Mouse (Mus musculus) embryo, embryonic 9.5 days (tissue): ENCODE data around the gene Tekt2.

Experiments used
- DNase-seq: peaks from one replicate; pipeline ENCODE4 v3.0.0-alpha.2; 2017; ENCODE audit errors: extremely low spot score

Gene Tekt2

DNA sequence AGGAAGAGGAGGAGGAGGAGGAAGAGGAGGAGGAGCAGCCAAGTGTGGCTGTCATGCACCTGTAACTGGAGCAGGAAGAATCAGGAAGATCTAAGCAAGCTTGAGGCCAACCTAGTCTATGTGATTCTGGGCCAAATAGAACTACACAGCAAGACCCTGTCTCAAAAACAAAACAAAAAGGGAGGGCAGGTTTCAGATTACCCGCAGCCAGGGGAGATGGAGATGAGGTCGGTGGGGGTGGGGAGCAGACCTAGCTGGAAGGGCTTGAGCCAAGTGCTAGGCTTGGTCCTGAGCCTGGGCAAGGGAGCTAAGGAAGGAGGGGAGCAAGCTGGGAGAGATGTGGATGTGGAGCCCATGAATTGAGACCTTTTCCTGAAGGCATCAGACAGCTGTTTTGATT lies 18.7 kb downstream of the Tekt2 start:
- no peak for DNase-seq

DNA sequence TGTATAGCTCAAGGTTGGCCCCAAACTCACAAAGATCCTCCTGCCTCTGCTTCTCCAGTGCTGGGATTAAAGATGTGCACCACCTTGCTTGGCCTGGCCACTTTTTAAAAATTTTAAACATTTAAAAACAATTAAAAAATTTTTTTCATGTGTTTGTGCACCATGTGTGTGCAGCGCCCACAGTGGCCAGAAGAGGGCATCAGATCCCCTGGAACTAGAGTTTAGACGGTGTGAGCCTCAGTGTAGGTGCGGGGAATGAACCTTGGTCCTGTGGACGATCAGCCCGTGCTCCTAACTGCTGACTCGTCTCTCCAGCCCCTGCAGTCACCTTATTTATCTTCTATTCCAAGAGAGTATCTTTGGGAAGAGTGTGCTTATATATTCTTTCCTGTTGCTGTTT lies 19.4 kb downstream of the Tekt2 start:
- DNase-seq = no peak

DNA sequence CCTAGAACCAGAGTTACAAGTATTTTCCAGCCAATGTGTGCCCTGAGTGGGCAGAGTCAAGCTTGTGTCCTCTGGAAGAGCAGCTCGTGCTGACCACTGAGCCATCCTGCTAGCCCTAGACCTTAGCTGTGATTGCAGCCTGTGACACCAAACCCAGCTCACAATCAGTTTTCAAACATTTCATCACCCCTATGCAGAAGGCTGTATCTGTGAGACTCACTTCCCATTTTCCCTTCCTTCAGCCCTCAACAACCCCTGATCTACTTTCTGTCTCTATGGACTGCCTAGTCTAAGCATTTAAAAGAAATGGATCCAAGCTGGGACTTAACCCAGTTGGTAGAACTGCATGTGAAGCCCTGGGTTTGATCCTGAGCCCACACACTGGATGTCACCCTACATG lies 20.1 kb downstream of the Tekt2 start:
- no peak for DNase-seq

DNA sequence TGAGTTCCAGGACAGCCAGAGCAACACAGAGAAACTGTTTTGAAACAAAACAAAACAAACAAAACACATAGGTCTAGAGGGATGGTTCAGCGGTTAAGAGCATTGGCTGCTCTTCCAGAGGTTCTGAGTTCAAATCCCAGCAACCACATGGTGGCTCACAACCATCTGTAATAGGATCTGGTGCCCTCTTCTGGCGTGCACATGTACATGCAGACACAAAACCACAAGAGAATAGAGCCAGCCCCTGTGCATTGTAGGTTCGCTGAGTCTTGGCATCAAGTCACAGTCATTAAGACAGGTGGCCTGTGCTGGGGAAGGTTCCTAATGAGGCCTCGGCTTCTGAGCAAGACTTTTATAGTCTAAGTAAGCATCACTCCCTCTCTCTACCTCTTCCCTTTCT lies 21.6 kb downstream of the Tekt2 start:
- no peak for DNase-seq

DNA sequence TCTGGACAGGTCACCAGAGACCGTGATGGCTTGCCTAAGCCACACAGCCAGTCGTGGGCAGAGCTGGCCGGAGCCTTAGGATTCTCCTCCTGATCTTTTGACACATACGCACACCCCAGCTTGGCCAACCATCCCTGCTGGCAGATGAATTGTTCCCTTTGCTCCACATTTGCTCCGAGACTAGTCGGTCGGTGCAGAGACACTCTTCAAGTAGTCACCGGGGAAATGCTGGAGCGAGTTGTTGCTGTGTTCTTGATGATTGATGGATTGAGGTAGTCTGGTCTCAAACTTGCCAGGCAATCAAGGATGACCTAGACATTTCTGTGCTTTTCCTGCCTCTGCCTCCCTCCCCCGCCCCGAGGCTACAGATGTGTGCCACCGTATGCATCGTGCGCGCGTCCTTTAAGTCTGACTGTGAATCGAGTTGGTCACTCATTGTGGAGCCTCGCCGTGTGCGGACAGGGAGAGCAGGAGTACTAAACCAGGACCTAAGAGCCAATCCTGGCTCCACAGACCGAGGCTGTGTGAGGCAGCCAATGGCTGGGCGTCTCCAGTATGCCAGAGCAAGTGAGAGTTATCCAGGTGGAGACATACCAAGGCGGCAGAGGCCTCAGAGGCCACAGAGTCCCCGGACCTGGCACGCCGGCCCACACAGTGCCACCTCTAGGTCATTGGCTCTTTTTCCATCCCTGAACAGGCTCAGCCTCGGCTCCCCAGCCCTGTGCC lies 23.7 kb downstream of the Tekt2 start:
- DNase-seq = peak; percentile 27

DNA sequence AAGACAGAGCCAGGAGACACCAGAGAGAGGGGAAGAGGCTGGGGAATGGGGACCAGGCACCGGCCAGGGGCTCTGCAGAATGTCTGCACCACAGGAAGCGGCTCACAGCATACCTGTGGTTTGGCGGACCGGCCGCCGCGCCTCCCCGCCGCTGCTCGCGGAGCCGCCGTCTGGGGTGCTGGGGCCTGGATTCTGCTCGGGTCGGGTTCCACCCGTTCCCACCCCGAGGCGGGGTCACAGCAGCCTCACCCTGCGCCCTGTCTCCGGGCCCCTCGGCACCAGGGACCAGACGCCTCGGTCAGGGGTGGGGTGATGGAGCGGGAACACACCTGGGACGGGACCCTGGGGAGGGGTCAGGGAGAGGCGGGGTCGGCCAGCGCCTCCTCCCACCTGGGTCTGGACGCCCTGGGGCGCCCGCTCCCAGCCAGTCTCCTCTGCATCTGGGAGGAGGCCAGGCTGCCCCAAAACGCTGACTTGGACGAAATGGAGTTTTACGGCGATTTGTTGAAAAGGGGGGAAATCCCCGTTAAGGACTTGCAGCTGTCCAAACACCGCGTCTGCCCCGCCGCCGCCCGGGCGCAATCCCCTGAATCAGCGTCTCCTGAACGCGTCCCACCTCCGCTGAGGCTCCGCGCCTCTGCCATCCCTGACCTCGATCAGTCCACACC lies 24.4 kb downstream of the Tekt2 start:
- DNase-seq = peak; percentile 47

DNA sequence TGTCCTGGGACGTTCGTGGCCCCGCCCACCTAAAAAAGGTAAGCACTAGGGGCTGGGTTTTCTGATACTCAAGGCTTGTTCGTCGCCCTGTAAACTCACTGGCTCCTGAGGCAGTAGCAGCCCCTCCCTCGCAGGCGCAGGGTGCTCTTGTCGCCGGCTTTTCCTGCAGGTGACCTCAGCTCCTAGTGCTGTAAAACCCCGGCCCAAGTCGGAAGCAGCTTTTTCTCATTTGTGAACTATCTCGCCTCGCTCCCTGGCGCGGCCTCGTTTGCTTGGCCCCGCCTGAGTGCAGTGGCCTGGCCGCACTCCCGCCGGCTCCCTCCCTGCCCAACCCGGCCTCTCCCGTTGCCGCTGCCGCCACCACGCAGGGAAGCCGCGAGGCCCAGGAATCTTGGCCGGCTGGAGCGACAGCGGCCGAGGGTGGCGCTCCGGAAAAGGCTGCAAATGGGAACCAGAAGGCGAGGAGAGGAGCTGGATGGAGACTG lies 28.8 kb downstream of the Tekt2 start:
- DNase-seq = peak; percentile 67

DNA sequence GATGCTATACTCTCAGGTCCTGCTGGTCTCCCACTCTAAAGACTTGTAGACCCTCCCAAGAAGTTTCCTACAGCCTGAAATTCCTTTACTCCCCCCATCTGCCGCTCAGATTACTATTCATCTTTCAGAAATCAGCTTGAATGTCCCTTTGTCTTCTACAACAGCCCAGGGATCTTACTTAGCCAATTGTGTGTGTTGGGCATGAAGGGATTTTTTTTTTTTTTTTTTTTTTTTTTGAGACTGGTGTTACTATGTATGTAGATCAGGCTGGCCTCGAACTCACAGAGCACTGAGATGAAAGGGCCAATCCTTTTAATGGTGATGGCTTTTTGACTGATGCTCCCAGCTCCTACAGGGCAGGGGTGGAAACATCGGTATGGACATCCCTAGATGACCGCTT lies 29.6 kb downstream of the Tekt2 start:
- DNase-seq = no peak

DNA sequence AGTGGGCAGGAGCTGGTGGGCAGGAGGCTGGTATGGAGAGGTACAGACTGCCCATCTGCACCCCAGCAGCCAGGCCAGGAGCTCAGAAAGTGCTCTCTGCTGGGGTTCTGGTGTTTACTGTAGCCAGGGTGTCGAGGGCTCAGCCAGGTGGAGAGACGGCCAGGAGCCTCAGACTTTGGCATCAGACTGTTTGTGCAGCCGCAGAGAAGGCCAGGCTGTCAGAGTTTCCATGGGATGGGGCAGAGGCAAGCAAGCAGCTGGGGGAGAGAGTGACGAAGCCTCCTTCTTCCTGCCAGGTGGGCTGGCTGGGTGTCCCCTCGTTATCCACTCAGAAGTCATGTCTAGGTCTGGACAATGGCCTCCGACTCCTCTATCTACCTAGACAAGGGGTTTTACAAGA lies 30.3 kb downstream of the Tekt2 start:
- DNase-seq = no peak

DNA sequence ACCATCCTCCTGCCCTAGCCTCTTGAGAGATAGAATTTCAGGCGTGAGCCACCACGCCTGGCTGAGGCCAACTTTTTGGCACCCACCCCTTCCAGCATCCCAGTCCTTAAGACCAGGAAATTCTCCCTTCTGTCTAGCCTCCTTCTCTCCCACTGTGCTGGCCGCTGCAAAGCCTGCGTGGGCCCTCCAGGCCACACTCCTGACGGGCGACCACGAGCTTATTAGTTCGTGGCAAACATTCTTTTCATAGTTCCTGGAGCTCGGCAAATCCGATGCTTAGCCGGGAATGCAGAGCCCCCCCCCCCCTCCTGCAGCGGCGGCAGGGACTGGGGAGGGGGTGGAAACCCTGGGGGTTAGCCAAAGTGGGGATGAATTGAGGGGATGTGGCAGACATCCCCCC lies 34.3 kb downstream of the Tekt2 start:
- DNase-seq = no peak

DNA sequence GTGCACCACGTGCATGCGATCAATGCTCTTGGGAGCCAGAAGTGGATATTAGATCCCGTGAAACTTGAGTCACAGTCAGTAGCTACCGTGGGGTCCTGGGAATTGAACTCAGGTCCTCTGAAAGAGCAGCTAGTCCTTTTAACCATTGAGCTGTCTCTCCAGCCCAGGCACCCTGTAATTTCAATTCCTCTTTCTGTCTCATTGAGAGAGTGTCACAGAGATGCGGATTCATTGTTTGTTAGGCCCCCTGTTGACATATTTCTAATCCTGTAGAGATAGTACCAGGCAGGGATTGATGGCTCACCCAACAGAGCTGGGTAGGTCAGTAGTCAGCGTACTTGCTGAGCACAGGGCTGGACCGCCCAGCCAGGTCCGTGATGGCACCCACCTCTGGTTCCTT lies 35.2 kb downstream of the Tekt2 start:
- DNase-seq = no peak

DNA sequence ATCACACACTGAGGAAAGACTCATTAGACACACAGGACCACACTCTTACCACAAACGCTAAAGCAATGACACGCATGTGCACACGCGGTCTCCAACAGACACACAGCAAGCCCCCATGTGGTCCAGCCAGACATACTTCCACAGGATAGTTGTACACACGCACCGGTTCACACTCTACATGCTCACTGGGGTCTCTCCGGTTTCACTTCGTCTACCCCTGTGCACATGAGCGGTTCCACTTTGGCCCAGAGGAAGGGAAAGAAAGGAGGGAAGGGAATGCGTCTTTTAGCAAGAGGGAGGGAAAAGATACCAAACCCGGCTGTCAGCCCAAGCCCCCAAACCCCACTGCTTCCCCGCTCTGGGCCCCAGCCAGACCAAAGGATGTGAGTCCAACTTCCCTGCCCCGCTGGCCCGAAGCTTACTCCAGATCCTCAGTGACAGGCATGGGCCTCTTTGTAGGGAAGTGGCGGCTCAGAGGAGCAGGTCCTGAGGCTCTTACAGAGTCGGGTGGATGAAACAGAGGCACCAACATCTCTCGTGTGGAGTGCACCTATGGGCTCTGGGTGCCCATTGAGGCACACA lies 37.3 kb downstream of the Tekt2 start:
- DNase-seq = no peak

DNA sequence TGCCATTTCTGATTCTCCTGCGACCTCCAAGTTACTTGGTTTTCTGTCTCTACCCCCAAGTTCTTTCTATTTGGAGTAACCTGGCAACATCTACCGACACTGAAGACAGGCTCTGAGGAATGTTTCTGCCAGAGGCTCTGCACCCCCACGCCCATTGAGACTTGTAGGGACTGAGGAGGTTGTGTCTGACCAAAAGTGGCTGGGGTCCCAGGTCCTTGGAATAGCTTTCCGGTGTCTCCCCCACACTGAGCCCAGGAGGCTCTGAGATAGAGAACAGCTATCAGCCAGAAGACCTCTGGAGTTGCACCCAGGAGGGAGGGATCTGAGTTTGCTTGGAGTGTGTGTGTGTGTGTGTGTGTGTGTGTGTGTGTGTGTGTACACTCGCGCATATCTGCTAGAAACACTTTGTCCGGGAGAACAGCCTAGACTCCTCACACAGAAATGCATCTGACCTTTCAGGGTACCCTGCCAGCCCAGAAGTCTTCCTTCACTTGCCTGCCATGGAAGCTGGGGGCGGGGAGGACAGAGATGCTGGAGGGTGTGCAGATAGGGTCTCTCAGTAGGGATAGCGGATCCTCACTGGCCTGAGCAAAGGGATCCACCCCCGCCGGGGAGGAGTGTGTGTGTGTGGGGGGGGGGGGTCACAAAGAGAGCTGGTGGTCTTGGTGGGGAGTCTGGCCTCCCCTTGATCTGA lies 38.0 kb downstream of the Tekt2 start:
- DNase-seq = no peak

DNA sequence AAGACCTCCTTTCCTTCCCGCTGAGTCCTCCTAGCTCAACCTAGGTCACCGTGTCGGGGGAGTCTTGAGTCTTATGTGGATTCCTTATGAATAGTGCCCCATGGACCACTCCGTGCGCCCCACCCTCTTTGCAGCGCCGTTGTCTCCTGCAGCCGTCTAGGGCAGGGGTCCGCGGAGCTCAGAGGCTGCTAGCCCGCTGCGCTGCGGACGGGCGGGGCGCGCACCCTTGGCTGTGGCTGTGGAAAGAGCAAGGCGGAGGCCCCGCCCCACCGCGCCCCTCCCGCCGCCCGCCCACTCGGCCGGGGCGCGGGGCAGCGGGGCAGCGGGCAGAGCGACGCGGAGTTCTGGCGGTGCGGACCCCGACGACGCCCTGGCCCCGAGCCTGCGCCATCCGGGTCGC lies 39.0 kb downstream of the Tekt2 start, which contains the start of gene Col8a2:
Gene Col8a2, plus strand, starts transcription at position 302 of the 400 bp plus-strand sequence.
- DNase-seq = peak; percentile 28

DNA sequence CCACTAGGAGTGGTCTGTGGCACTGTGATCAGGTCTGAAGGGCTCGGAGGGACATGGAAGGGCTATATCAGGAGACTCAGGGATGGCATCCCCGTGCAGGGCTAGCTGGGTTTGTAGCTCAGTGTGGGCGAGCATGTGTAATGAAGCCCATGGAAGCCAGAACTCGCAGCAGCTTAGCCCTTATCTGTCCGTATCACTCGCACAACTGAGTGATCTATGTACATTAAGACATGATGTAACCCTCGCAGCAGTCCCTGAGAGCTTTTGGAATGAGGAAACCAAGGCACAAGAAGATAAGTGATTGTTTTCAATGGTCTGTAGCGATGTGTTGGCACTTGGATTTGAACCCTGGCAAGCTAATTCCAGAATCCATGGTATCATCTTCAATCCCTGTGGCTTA lies 41.9 kb downstream of the Tekt2 start:
- no peak for DNase-seq

DNA sequence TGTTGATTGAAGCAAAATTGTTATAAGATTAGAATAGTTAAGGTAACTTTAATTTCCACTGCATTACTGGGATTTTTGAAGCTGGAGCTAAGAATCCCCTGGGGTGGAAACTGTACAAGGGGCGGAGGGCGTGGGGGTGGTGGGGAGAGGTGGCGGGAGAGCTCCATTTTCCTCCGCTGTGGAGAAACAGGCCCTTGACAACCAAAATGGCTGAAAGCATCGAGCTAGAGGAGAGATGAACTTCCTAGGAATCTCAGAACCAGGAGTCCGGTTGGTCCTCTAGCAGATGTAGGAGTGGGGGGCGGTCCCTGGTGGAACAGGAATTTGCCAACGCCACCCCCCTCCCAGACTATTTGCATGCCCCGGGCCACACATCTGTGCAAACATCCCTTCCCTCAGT lies 43.8 kb downstream of the Tekt2 start:
- no peak for DNase-seq

DNA sequence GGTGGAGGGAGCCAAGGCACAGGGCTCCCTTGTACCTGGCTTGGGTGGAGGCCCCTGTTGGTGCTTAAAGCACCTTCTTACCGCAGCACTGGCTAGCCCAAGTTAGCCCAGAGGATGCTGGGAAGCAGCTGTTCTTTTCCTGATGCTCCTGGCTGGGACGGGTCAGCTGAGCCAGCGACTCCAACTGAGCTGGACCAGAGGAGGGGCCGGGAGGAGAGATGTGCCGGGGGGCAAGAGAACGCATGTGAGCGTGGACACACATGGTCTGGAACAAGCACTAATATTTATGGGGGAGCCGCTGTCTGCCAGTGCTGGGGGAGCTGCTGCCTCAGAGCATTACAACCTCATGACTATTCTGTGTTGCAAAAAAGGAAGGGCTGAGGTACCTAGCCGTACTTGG lies 46.5 kb downstream of the Tekt2 start:
- no peak for DNase-seq

DNA sequence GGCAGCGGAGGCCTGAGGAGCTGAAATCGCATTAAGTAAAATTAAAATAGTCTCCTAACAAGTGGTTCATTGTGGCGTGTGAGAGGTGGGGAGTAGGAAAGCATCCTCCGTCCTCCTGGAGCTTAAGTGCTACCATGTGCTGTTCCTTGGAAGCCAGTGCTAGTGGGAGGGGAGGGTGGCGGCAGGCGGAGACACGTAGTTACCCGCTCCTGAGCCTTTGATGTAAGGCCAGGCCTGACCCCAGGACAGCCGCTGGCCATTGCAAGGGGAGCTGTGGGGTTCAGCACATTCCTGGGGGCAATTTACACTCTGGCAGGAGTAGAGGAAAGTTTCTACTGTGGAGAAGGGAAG lies 46.9 kb downstream of the Tekt2 start:
- DNase-seq = peak; percentile 36

DNA sequence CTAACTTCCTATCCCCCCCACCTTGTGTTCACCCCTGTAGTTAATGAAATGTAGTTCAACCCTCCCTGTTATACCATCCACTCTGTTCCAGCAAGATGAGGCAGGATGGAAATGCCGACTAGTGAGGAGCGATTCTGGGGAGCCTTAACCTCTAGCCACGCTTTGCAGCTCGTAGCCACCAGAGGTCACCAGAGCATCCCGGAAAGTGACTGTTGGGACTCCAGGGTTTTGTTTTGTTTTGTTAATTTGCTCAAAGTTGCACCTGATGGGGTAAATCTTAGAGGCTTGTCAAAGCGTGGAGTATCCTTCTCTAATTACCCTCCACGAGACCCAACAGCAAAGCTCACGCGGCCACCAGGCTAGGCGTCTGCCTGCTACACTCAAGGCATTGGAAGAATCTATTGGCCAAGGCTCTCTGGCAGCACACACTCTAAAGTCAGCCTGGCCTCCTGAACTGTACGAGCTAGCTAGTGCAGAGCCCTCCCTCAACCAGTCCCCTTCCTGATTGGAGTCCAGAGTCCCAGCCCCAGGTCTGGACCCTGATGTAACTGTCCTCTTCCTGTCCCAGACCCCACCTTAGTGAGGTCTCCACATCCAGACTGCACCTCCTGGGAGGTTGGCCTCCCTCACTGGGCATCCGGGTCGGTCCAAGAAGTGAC lies 47.5 kb downstream of the Tekt2 start:
- DNase-seq = peak; percentile 73

DNA sequence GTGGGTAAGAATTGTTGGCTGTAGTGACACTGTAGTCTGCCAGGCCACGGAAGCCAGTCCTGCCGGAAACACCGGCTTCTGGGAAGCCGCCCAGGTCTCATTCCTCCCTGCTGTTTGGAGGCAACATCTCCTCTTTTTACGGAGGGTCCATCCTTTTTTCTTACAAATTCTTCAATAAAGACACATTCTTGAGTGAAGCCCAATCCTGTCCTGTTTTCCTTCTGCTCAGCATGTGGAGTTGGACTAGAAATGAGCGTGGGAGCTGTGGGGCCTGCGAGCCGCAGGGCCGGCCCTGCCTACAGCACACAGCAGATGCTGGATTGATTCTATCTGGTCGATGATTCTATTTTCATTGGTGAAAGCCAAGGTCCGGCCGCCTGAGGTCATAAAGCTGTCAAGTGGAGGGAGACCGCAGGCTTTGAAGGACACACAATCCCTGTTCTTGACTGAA lies 49.8 kb downstream of the Tekt2 start:
- DNase-seq = no peak

DNA sequence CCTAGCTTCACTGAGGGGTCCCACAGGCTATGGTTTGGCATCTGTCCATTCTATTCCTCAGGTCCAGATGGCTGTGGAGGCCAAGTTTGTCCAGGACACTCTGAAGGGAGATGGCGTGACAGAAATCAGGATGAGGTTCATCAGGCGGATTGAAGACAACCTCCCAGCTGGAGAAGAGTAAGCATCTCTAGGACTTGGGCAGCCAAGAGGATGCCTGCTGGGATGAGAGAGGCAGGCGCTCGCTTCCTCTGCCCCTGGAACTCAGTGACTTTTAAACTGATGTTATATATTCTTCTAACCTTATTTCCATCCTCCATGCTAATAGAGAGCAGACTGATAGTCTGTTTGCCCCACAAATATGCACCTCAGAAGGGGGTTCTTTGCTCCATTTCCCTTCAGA lies 50.4 kb downstream of the Tekt2 start:
- DNase-seq = no peak

DNA sequence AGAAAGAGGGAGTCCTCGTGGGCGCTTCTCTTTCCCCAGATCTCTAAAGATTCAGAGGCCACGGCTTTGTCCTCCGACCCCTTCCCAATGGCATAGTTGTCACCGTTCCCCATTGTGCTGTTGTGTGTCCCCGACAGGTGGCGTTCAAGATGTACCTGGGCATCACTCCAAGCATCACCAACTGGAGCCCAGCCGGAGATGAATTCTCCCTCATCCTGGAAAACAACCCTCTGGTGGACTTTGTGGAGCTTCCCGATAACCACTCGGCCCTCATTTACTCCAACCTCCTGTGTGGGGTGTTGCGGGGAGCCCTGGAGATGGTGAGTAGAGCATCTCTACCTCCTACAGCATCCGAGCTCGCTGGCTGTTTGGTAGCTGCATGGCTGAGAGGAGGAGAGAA lies 51.7 kb downstream of the Tekt2 start:
- no peak for DNase-seq
